Mouse (Mus musculus): ENCODE results near the gene Thra.

GRCm38 (mm10) chr11:98707401-98708281 is 32.8 kb upstream of the Thra start:
- TF ChIP-seq CTCF (IDR thresholded peaks at IDR 0.05; ENCODE audit: control insufficient read depth, insufficient read depth, insufficient read length) (no peak), CEBPB (IDR thresholded peaks at IDR 0.05; ENCODE audit: low read depth) (no peak), MAX (IDR thresholded peaks at IDR 0.05) (no peak), MYOD1 (IDR thresholded peaks at IDR 0.05; ENCODE audit: control insufficient read depth, insufficient read length, low read depth) (no peak), USF1 (IDR thresholded peaks at IDR 0.05; ENCODE audit: low read depth) (no peak)
